Mouse (Mus musculus) kidney, embryonic 14.5 days (tissue): ENCODE measurements around the gene Gm28308. TPM values are rescaled to one million over a fixed set of nuclear protein-coding genes. Genes with fewer than 3 reads are reported as not detected.

Experiments used
- ATAC-seq: fragments of 200-750 bp; cut with Nextera tagmentation; 2 replicates; pipeline ENCODE4 v1.8.0; 2017; ENCODE audit warnings: moderate number of reproducible peaks, mild to moderate bottlenecking, moderate TSS enrichment, moderate library complexity; ENCODE audit not compliant: low FRiP score, low TSS enrichment
- H3K27ac ChIP-seq: fragments of 300-500 bp; sonication (generic); 2 replicates; pipeline ENCODE4 v1.5.1; 2014; ENCODE audit warnings: low read depth, mild to moderate bottlenecking, low read length, moderate library complexity, mixed read lengths
- H3K27me3 ChIP-seq: fragments of 300-500 bp; sonication (generic); 2 replicates; pipeline ENCODE4 v1.6.1; 2014; ENCODE audit warnings: mild to moderate bottlenecking, low read length; ENCODE audit not compliant: control insufficient read depth, insufficient read depth
- H3K36me3 ChIP-seq: fragments of 300-500 bp; sonication (generic); 2 replicates; pipeline ENCODE4 v1.6.1; 2014; ENCODE audit warnings: low read length, mixed read lengths; ENCODE audit not compliant: control insufficient read depth, insufficient read depth
- H3K4me1 ChIP-seq: fragments of 300-500 bp; sonication (generic); 2 replicates; pipeline ENCODE4 v1.6.1; 2014; ENCODE audit warnings: low read length, mixed read lengths; ENCODE audit not compliant: control insufficient read depth, insufficient read depth
- H3K4me2 ChIP-seq: fragments of 300-500 bp; sonication (generic); replicated peaks from 2 replicates; pipeline ENCODE4 v1.6.1; 2014; ENCODE audit warnings: low read depth, mild to moderate bottlenecking, low read length
- H3K4me3 ChIP-seq: fragments of 300-500 bp; sonication (generic); 2 replicates; pipeline ENCODE4 v1.5.1; 2014; ENCODE audit warnings: mild to moderate bottlenecking, low read length
- H3K9ac ChIP-seq: fragments of 300-500 bp; sonication (generic); 2 replicates; pipeline ENCODE4 v1.6.1; 2014; ENCODE audit warnings: low read depth, mild to moderate bottlenecking, low read length, moderate library complexity
- H3K9me3 ChIP-seq: fragments of 300-500 bp; sonication (generic); 2 replicates; pipeline ENCODE4 v1.6.1; 2016; ENCODE audit warnings: low read length; ENCODE audit not compliant: control insufficient read depth
- WGBS: fragments of 180-500 bp; shearing (Covaris S2); extraction: QIAGEN DNeasy Blood & Tissue Kit; methylation state at CpG from one replicate; pipeline ENCODE4 v1.1.7; 2014; 5-methylcytosine and 5-hydroxymethylcytosine counted together
- polyA plus RNA-seq: library from polyadenylated mRNA; unstranded; fragments of >200 nt; fragmentation: Nextera tagmentation; extraction: Ambion mirVana; gene quantifications from 2 replicates; pipeline ENCODE4 v1.2.1, GENCODE M21; 2014

The Gm28308 gene
- polyA plus RNA-seq, 1 experiment from 2014 or later: not detected

GRCm38 (mm10) chr6:52247766-52248637 is 34.9 kb upstream of the Gm28308 start:
- peaks cover 26% of the 10 kb centered on the region for H3K4me1 ChIP-seq
- H3K4me3 ChIP-seq: peak overlapping the region; percentile 75
- no peaks in the 10 kb centered on the region for H3K9me3 ChIP-seq
- peaks cover 23% of the 10 kb centered on the region for H3K27me3 ChIP-seq
- ATAC-seq: no peak
- WGBS: 4% methylated on average over 23 of the region's 23 CpGs
- H3K4me2 ChIP-seq: peak overlapping the region; percentile 83
- H3K9ac ChIP-seq: peak overlapping the region; percentile 75
- no peaks in the 10 kb centered on the region for H3K36me3 ChIP-seq
- peak overlapping the region; percentile 88 for H3K27ac ChIP-seq

GRCm38 (mm10) chr6:52246916-52247315 is 33.8 kb upstream of the Gm28308 start:
- peak overlapping the region; percentile 89 for H3K9ac ChIP-seq
- 3% methylated on average over 3 of the region's 3 CpGs for WGBS
- no peaks in the 10 kb centered on the region for H3K9me3 ChIP-seq
- ATAC-seq: no peak
- peaks cover 17% of the 10 kb centered on the region; the same call in 1 of the 2 replicates for H3K4me1 ChIP-seq
- peak overlapping the region; percentile 83 for H3K4me2 ChIP-seq
- peaks cover 13% of the 10 kb centered on the region for H3K27me3 ChIP-seq
- peak overlapping the region; percentile 96 for H3K27ac ChIP-seq
- H3K36me3 ChIP-seq: no peaks in the 10 kb centered on the region
- H3K4me3 ChIP-seq: peak overlapping the region; percentile 75

- 1% methylated on average over 26 of the region's 26 CpGs for WGBS
- Histone ChIP-seq H3K9ac (peak overlapping the region; percentile 89), H3K27ac (peak overlapping the region; percentile 96)
Measured at GRCm38 (mm10) chr6:52246403-52246803, 33.3 kb upstream of the Gm28308 start.

GRCm38 (mm10) chr6:52245757-52246142 is 32.6 kb upstream of the Gm28308 start, which contains the start of gene Hoxa11:
TSS of gene Hoxa11 (minus strand) at chr6:52245810.
- H3K4me1 ChIP-seq: peaks cover 26% of the 10 kb centered on the region
- H3K27ac ChIP-seq: peak within 1 kb of the TSS; percentile 96
- H3K36me3 ChIP-seq: no peaks in the 10 kb centered on the region
- H3K27me3 ChIP-seq: peaks cover 8% of the 10 kb centered on the region
- H3K9ac ChIP-seq: peak within 1 kb of the TSS; percentile 89
- WGBS: 2% methylated on average over 20 of the region's 20 CpGs
- H3K4me2 ChIP-seq: peak within 1 kb of the TSS; percentile 83
- ATAC-seq: peak; percentile 66
- peak within 1 kb of the TSS; percentile 75 for H3K4me3 ChIP-seq
- no peaks in the 10 kb centered on the region for H3K9me3 ChIP-seq

More at GRCm38 (mm10) chr6:52246403-52246803, 33.3 kb upstream of the Gm28308 start:
- H3K27me3 ChIP-seq: peaks cover 10% of the 10 kb centered on the region
- no peaks in the 10 kb centered on the region for H3K9me3 ChIP-seq
- no peak for ATAC-seq
- peak overlapping the region; percentile 75 for H3K4me3 ChIP-seq
- H3K4me1 ChIP-seq: peaks cover 22% of the 10 kb centered on the region
- no peaks in the 10 kb centered on the region for H3K36me3 ChIP-seq
- peak overlapping the region; percentile 83 for H3K4me2 ChIP-seq

GRCm38 (mm10) chr6:52245040-52245756 is 32.1 kb upstream of the Gm28308 start:
- peak overlapping the region; percentile 89 for H3K9ac ChIP-seq
- peaks cover 24% of the 10 kb centered on the region for H3K4me1 ChIP-seq
- no peaks in the 10 kb centered on the region for H3K9me3 ChIP-seq
- peaks cover 6% of the 10 kb centered on the region for H3K27me3 ChIP-seq
- peak overlapping the region; percentile 83 for H3K4me2 ChIP-seq
- H3K36me3 ChIP-seq: no peaks in the 10 kb centered on the region
- peak; percentile 16 for ATAC-seq
- WGBS: under 1% methylated on average over 69 of the region's 71 CpGs
- peak overlapping the region; percentile 75 for H3K4me3 ChIP-seq
- peak overlapping the region; percentile 96 for H3K27ac ChIP-seq

- Histone ChIP-seq H3K27ac (peak overlapping the region; percentile 96), H3K36me3 (no peaks in the 10 kb centered on the region), H3K27me3 (no peaks in the 10 kb centered on the region; the same call in 1 of the 2 replicates), H3K4me3 (peak overlapping the region; percentile 75), H3K4me1 (peaks cover 19% of the 10 kb centered on the region), H3K9ac (peak overlapping the region; percentile 89), H3K4me2 (peak overlapping the region; percentile 83), H3K9me3 (no peaks in the 10 kb centered on the region)
- WGBS: 2% methylated on average over 23 of the region's 23 CpGs
- no peak for ATAC-seq
Measured at GRCm38 (mm10) chr6:52244471-52245039, 31.4 kb upstream of the Gm28308 start.

- no peak for ATAC-seq
- Histone ChIP-seq H3K9ac (peak overlapping the region; percentile 89), H3K27me3 (no peaks in the 10 kb centered on the region; the same call in 1 of the 2 replicates), H3K4me3 (peak overlapping the region; percentile 75), H3K4me1 (peaks cover 18% of the 10 kb centered on the region), H3K9me3 (no peaks in the 10 kb centered on the region), H3K27ac (peak overlapping the region; percentile 96), H3K4me2 (peak overlapping the region; percentile 83), H3K36me3 (no peaks in the 10 kb centered on the region)
- WGBS: 5% methylated on average over 12 of the region's 12 CpGs
Measured at GRCm38 (mm10) chr6:52243681-52244121, 30.6 kb upstream of the Gm28308 start.

GRCm38 (mm10) chr6:52242801-52243332 is 29.7 kb upstream of the Gm28308 start:
- Histone ChIP-seq H3K4me3 (peak overlapping the region; percentile 75), H3K4me2 (peak overlapping the region; percentile 83), H3K27me3 (no peaks in the 10 kb centered on the region; the same call in 1 of the 2 replicates), H3K9me3 (no peaks in the 10 kb centered on the region), H3K4me1 (peaks cover 12% of the 10 kb centered on the region), H3K9ac (peak overlapping the region; percentile 89), H3K27ac (peak overlapping the region; percentile 96), H3K36me3 (no peaks in the 10 kb centered on the region)
- ATAC-seq: no peak
- 6% methylated on average over 4 of the region's 4 CpGs for WGBS
